In genomic region chr15:20967463-20967862, GRCm38 (mm10) we compare ENCODE assay signal across 18 mouse cellular contexts.
DNase-seq lines count a peak whose midpoint lies in the region; ATAC-seq and TF ChIP-seq lines count a peak whose summit lies in the region.
"Had no signal": no experiment of that assay in that cellular context is flagged by ENCODE, and none has a peak within 500 bp of the region (broad histone marks: within the 10 kb centered on the region; RNA-seq: fewer than 3 reads in every experiment).

No protein-coding gene starts in this region.

- TF ChIP-seq CTCF in hindbrain, postnatal 0 days (IDR thresholded peaks at IDR 0.05; ENCODE audit: low read depth) = no peak

- no peaks in the 10 kb centered on the region for H3K36me3 ChIP-seq in hindbrain, embryonic 11.5 days (ENCODE audit: control insufficient read depth, insufficient read depth, low read length)
- H3K36me3 ChIP-seq in hindbrain, postnatal 0 days (ENCODE audit: insufficient read depth, low read length) = no peaks in the 10 kb centered on the region
- no peaks in the 10 kb centered on the region for H3K36me3 ChIP-seq in midbrain, embryonic 11.5 days (ENCODE audit: control insufficient read depth, insufficient read depth, low read length)
- H3K36me3 ChIP-seq in midbrain, embryonic 16.5 days (ENCODE audit: control insufficient read depth, insufficient read depth, low read length) = no peaks in the 10 kb centered on the region
- H3K36me3 ChIP-seq in neural tube, embryonic 13.5 days = no peaks in the 10 kb centered on the region
- H3K36me3 ChIP-seq in limb, embryonic 12.5 days = no peaks in the 10 kb centered on the region
- H3K36me3 ChIP-seq: embryonic facial prominence, embryonic 13.5 days; heart, embryonic 13.5 days had no signal

- no peaks in the 10 kb centered on the region for H3K27me3 ChIP-seq in hindbrain, embryonic 11.5 days (ENCODE audit: control insufficient read depth, insufficient read depth, low read length)
- H3K27me3 ChIP-seq in hindbrain, postnatal 0 days (ENCODE audit: insufficient read depth, low read length) = no peaks in the 10 kb centered on the region
- no peaks in the 10 kb centered on the region for H3K27me3 ChIP-seq in midbrain, embryonic 11.5 days (ENCODE audit: control insufficient read depth, insufficient read depth, low read length)
- H3K27me3 ChIP-seq in midbrain, embryonic 16.5 days (ENCODE audit: control insufficient read depth, insufficient read depth, low read depth, low read length) = no peaks in the 10 kb centered on the region
- no peaks in the 10 kb centered on the region for H3K27me3 ChIP-seq in neural tube, embryonic 13.5 days
- no peaks in the 10 kb centered on the region for H3K27me3 ChIP-seq in limb, embryonic 12.5 days
- H3K27me3 ChIP-seq: embryonic facial prominence, embryonic 13.5 days; heart, embryonic 13.5 days had no signal

- no peaks in the 10 kb centered on the region for H3K9me3 ChIP-seq in hindbrain, embryonic 11.5 days (ENCODE audit: control insufficient read depth, low read length)
- H3K9me3 ChIP-seq in hindbrain, postnatal 0 days (ENCODE audit: low read length) = no peaks in the 10 kb centered on the region
- H3K9me3 ChIP-seq in midbrain, embryonic 11.5 days (ENCODE audit: control insufficient read depth, low read length) = no peaks in the 10 kb centered on the region
- H3K9me3 ChIP-seq in midbrain, embryonic 16.5 days (replicated peaks; ENCODE audit: control insufficient read depth, low read length, poor library complexity, severe bottlenecking) = no peaks in the 10 kb centered on the region
- no peaks in the 10 kb centered on the region for H3K9me3 ChIP-seq in neural tube, embryonic 13.5 days
- no peaks in the 10 kb centered on the region for H3K9me3 ChIP-seq in limb, embryonic 12.5 days
- H3K9me3 ChIP-seq: embryonic facial prominence, embryonic 13.5 days; heart, embryonic 13.5 days had no signal

- peak; percentile 74 for ATAC-seq in hindbrain, embryonic 11.5 days (ENCODE audit: low FRiP score)
- no peak for ATAC-seq in hindbrain, postnatal 0 days
- ATAC-seq in midbrain, embryonic 11.5 days (ENCODE audit: low FRiP score) = peak; percentile 74
- ATAC-seq in midbrain, embryonic 16.5 days = no peak
- ATAC-seq in neural tube, embryonic 13.5 days (ENCODE audit: low read depth) = 0 out of 2 replicates have a peak, but pooled peaks have one; percentile 50
- peak; percentile 47; the same call in 1 of the 2 replicates for ATAC-seq in limb, embryonic 12.5 days (ENCODE audit: insufficient number of reproducible peaks, insufficient read depth, low FRiP score, low TSS enrichment, low read depth)
- ATAC-seq: forebrain, embryonic 14.5 days had no signal

- no peak overlapping the region for H3K27ac ChIP-seq in hindbrain, embryonic 11.5 days (ENCODE audit: low read depth, low read length)
- no peak overlapping the region for H3K27ac ChIP-seq in hindbrain, postnatal 0 days
- H3K27ac ChIP-seq in midbrain, embryonic 11.5 days (ENCODE audit: low read depth, low read length) = no peak overlapping the region
- no peak overlapping the region for H3K27ac ChIP-seq in midbrain, embryonic 16.5 days (ENCODE audit: low read length)
- H3K27ac ChIP-seq in neural tube, embryonic 13.5 days (replicated peaks) = no peak overlapping the region
- no peak overlapping the region for H3K27ac ChIP-seq in limb, embryonic 12.5 days
- H3K27ac ChIP-seq: embryonic facial prominence, embryonic 13.5 days; gastrocnemius, adult 2 months; heart, embryonic 13.5 days had no signal

- no peaks in the 10 kb centered on the region for H3K4me1 ChIP-seq in hindbrain, embryonic 11.5 days (replicated peaks; ENCODE audit: control insufficient read depth, insufficient read depth, low read length)
- H3K4me1 ChIP-seq in hindbrain, postnatal 0 days (ENCODE audit: insufficient read depth, low read length) = no peaks in the 10 kb centered on the region
- H3K4me1 ChIP-seq in midbrain, embryonic 11.5 days (ENCODE audit: control insufficient read depth, insufficient read depth, low read length) = peaks cover 3% of the 10 kb centered on the region; the same call in 1 of the 2 replicates
- H3K4me1 ChIP-seq in midbrain, embryonic 16.5 days (ENCODE audit: control insufficient read depth, insufficient read depth, low read length) = no peaks in the 10 kb centered on the region
- H3K4me1 ChIP-seq in neural tube, embryonic 13.5 days (replicated peaks) = no peaks in the 10 kb centered on the region
- H3K4me1 ChIP-seq in limb, embryonic 12.5 days (replicated peaks) = no peaks in the 10 kb centered on the region
- H3K4me1 ChIP-seq: embryonic facial prominence, embryonic 13.5 days; heart, embryonic 13.5 days had no signal

- H3K4me3 ChIP-seq in hindbrain, embryonic 11.5 days (ENCODE audit: low read depth, low read length) = no peak overlapping the region
- no peak overlapping the region for H3K4me3 ChIP-seq in hindbrain, postnatal 0 days (ENCODE audit: low read length)
- no peak overlapping the region for H3K4me3 ChIP-seq in midbrain, embryonic 11.5 days (ENCODE audit: low read depth, low read length)
- H3K4me3 ChIP-seq in midbrain, embryonic 16.5 days (ENCODE audit: low read depth, low read length) = no peak overlapping the region
- H3K4me3 ChIP-seq in neural tube, embryonic 13.5 days = no peak overlapping the region
- no peak overlapping the region for H3K4me3 ChIP-seq in limb, embryonic 12.5 days (replicated peaks)
- H3K4me3 ChIP-seq: embryonic facial prominence, embryonic 13.5 days; gastrocnemius, adult 2 months; heart, embryonic 13.5 days had no signal

- no peak overlapping the region for H3K9ac ChIP-seq in hindbrain, embryonic 11.5 days (ENCODE audit: low read depth, low read length)
- no peak overlapping the region for H3K9ac ChIP-seq in hindbrain, postnatal 0 days (replicated peaks; ENCODE audit: low read length)
- no peak overlapping the region for H3K9ac ChIP-seq in midbrain, embryonic 11.5 days (ENCODE audit: low read length)
- no peak overlapping the region for H3K9ac ChIP-seq in midbrain, embryonic 16.5 days (ENCODE audit: low read depth, low read length)
- H3K9ac ChIP-seq in neural tube, embryonic 13.5 days = no peak overlapping the region
- no peak overlapping the region for H3K9ac ChIP-seq in limb, embryonic 12.5 days (replicated peaks)
- H3K9ac ChIP-seq: embryonic facial prominence, embryonic 13.5 days; heart, embryonic 13.5 days had no signal

- H3K4me2 ChIP-seq in hindbrain, embryonic 11.5 days (replicated peaks; ENCODE audit: low read depth, low read length) = no peak overlapping the region
- H3K4me2 ChIP-seq in hindbrain, postnatal 0 days (ENCODE audit: low read depth, low read length) = no peak overlapping the region
- H3K4me2 ChIP-seq in midbrain, embryonic 11.5 days = no peak overlapping the region
- H3K4me2 ChIP-seq in midbrain, embryonic 16.5 days (ENCODE audit: low read length) = no peak overlapping the region
- H3K4me2 ChIP-seq in neural tube, embryonic 13.5 days = no peak overlapping the region
- H3K4me2 ChIP-seq in limb, embryonic 12.5 days = no peak overlapping the region
- H3K4me2 ChIP-seq: embryonic facial prominence, embryonic 13.5 days; heart, embryonic 13.5 days had no signal

- no peak for DNase-seq in hindbrain, embryonic 11.5 days (ENCODE audit: low spot score)
- DNase-seq in hindbrain, postnatal 0 days (ENCODE audit: low spot score) = no peak
- no peak for DNase-seq in midbrain, embryonic 11.5 days (ENCODE audit: low spot score, missing footprints)
- DNase-seq in neural tube, embryonic 10.5 days (ENCODE audit: extremely low spot score, low spot score) = no peak
- no peak for DNase-seq in spleen, postnatal 10 days (ENCODE audit: low spot score in 2 of 2)
- DNase-seq: adrenal gland, adult 8-10 months; adrenal gland, postnatal 36 days; cerebellum, adult 2 months; cerebellum, postnatal 10 days; gastrocnemius, adult 2 months; gastrocnemius, postnatal 25 days; heart, postnatal 4 days had no signal

- 39% methylated on average over 2 of the region's 2 CpGs for WGBS in hindbrain, embryonic 11.5 days
- 64% methylated on average over 2 of the region's 2 CpGs for WGBS in hindbrain, postnatal 0 days
- WGBS in midbrain, embryonic 11.5 days = 33% methylated on average over 2 of the region's 2 CpGs
- WGBS in midbrain, embryonic 16.5 days = 31% methylated on average over 2 of the region's 2 CpGs
- 48% methylated on average over 2 of the region's 2 CpGs for WGBS in neural tube, embryonic 13.5 days
- 66% methylated on average over 2 of the region's 2 CpGs for WGBS in limb, embryonic 12.5 days

Comparison
In these comparisons a context has a peak if more than half of its experiments do, and no peak if none do; other contexts are left out.
1. ATAC-seq: peak in hindbrain, embryonic 11.5 days (single experiment), midbrain, embryonic 11.5 days (single experiment), neural tube, embryonic 13.5 days (single experiment) and limb, embryonic 12.5 days (single experiment); none in hindbrain, postnatal 0 days (single experiment) and midbrain, embryonic 16.5 days (single experiment).